Mouse (Mus musculus): ENCODE measurements around the gene Ctsd.

DNA sequence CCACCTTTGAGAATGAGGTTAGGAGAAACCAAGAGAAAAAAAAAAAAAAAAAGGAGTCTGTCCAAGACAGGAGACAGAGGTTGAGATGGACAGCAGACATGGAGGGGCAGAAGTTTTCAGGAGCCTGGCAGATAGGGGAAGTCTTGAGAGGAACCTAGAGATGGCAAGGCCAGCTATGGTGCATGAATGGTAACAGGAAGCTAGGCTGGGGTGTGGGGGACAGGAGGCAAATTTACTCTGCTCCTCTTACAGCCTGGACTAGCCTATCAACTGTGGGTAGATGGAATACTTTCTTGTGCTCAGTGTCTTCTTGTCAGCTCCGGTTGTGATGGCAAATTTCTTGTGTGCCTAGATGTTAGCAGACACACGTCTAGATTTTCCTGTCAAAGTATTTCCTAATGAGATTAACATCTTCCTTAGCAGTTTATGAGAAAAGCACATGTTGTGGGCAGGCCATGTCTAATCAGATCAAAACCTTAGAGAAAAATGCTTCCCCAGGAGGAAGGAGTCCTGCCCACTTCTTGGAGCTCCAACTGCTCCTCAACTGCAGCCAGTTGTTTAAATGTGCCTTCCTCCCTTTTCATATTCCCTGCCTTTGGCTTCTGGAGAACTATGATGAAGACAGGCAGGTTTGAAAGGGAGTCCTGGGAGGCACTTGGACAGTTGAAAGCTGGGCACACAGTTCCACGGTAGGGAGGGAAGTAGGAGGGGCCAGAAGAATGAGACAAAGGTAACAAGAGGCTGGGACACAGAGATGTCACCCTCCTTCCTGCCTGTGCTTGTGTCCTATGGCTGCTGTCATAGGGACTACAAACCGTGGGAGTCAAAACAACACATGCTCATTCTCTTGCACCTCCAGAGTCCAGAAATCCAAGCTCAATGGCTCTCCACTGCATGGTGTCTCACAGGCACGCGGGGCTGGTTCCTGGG, 6.7 kb upstream of the Ctsd start:
- no peak for TF ChIP-seq CTCF (IDR thresholded peaks at IDR 0.05; ENCODE audit: control insufficient read depth, insufficient read depth, insufficient read length)
- TF ChIP-seq USF1 (IDR thresholded peaks at IDR 0.05; ENCODE audit: low read depth) = no peak
- TF ChIP-seq MYOD1 (IDR thresholded peaks at IDR 0.05; ENCODE audit: control insufficient read depth, insufficient read length, low read depth) = no peak
- no peak for TF ChIP-seq MAX (IDR thresholded peaks at IDR 0.05)
- no peak for TF ChIP-seq MYOG (IDR thresholded peaks at IDR 0.05; ENCODE audit: control insufficient read depth, extremely low read depth, insufficient read length)
- no peak for TF ChIP-seq CEBPB (IDR thresholded peaks at IDR 0.05; ENCODE audit: low read depth)
- no peak for TF ChIP-seq FOSL1 (IDR thresholded peaks at IDR 0.05; ENCODE audit: insufficient read depth, low read length, poor library complexity, severe bottlenecking)
